Mouse (Mus musculus): ENCODE measurements at regions not wholly inside any gene's neighbourhood (a gene's known extent, or its start where the extent isn't known, plus 50 kb on each side); places are given as distances from the start of the nearest gene placed in this dataset.

DNA sequence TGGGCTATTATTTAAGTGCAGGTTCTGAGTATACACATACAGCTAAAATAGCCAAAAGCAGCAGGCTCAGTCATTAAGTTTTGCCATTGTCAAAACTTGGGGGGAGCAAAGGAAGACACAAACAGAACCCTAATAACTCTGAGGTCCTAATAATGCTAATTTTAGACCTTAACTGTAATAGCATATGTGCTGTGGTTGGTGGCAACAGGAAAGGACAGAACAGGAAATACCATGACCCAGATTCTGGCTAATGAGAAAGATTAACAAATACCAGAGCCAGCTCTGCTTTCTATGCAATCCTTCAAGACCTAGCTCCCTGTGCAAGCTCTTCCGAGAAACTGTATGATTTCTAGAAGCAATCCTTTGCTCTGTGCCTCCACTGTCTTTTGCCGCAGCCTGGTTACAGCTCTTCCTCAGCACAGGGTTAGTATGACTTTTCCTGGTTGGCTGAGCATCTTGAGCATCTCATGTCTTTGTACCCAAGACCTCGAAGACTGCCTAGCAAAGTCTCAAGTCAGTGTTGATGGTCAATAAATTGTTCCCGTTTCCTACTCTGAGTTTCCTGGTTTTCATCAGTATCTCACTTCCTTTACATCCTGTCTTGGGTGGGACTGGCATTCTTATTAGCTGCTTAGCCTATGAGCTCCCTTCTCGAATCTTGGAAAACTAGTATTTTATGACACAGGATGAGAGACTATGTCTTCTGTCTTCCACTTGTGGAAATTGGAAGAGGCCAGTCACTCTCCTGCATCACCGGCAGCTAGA lies 49.9 kb upstream of the Eed start:
- TF ChIP-seq GATA4 (IDR thresholded peaks at IDR 0.05; ENCODE audit: insufficient replicate concordance, low read length) = peak; percentile 68; the same call in 1 of the 2 replicates

DNA sequence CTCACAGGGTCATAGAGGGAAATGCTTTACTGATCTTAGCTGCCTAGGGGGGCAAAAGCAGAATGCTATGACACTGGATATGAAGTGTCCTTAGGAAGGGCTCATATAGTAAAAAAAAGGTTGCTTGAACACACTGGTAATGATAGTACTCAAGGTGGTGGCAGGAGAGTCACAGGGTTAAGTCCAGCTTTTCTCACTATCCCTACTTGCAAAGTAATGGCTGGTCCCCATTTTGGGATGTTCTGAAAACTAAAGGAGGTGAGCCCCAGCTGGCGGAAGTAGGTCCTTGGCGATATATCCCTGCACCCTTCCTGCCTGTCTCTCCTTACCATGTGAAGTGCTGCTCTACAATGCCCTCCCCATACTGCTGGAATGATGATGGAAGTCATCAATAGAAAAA lies 52.3 kb upstream of the Eed start:
- no peak for TF ChIP-seq GATA4 (IDR thresholded peaks at IDR 0.05; ENCODE audit: insufficient replicate concordance, low read length)

DNA sequence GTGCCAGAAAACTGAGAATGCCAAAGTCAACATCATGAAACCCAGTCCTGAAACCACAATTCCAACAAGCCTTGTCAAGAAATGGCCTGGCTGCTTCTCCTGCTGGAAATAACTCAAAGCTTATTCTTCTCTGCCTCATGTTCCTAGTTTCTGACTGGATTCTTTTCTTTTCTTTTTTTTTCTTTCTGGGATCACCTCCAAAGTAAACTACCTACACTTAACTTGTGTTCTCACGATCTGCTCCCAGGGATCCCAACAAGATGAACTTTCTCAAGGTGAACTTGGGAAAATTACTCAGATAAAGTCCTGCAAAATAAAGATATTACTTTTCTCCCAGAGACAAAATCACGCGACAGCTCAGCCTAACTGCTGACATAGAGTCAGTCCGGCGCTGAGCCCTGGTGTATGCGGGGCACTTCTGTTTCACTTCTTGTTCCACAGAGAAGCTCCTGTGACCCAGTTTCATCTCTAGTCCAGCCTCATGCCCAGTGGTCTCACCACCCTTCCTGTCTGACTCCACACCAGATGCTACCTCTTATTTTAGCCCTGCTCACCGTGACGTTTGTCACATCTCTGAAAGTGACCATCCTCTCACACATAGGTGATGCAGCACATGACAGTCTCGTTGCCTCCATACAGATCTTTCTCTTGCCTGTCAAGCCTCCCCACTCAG lies 53.0 kb upstream of the Eed start:
- TF ChIP-seq GATA4 (IDR thresholded peaks at IDR 0.05; ENCODE audit: insufficient replicate concordance, low read length) = no peak

DNA sequence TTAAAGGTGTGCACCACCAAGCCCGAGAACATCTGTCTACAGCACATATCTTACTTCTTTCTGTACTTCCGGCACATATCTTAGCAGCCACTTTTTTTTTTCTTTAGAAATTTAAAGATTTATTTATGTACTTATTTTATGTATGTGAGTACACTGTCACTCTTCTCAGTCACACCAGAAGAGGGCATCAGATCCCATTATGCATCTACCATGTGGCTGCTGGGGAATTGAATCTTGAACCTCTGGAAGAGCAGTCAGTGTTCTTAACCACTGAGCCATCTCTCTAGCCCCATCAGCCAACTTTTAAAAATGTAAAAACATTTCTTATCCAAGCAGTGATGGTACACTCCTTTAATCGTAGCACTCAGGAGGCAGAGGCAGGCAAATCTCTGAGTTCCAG lies 53.7 kb upstream of the Eed start:
- no peak for TF ChIP-seq GATA4 (IDR thresholded peaks at IDR 0.05; ENCODE audit: insufficient replicate concordance, low read length)

DNA sequence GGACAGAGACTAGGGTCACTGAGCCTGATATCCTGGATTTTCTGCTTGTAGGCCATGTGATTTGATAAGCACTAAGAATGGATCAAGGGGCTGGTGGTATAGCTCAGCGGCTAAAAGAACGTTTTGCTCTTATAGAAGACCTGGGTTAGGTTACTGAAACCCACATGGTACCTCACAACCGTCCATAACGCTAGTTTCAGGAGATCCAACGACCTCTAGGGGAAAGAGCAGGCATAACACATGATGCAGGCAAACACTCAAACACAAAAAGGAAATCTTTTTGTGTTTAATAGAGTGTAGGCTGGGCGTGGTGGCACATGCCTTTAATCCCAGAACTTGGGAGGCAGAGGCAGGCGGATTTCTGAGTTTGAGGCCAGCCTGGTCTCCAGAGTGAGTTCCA lies 54.6 kb upstream of the Eed start:
- no peak for TF ChIP-seq GATA4 (IDR thresholded peaks at IDR 0.05; ENCODE audit: insufficient replicate concordance, low read length)

DNA sequence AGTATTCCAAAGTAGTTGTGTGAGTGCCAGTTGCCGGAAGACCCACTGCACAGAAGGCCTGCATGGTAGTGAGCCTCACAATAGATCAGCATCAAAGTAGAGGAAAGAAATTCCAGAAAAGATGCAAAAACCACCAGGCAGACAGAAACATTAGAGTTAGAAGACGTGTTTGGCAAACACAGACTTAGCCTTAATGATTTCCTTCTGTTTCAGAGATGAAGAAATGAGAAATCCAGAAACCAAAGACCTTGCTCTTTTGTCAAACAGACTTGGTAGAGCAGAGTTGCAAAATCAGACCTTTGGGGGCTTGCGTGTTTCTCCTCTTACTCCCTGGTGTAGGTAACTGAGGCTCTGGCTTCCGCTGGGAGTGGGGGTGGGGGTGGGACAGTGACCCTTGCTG lies 57.0 kb upstream of the Eed start:
- no peak for TF ChIP-seq GATA4 (IDR thresholded peaks at IDR 0.05; ENCODE audit: insufficient replicate concordance, low read length)

DNA sequence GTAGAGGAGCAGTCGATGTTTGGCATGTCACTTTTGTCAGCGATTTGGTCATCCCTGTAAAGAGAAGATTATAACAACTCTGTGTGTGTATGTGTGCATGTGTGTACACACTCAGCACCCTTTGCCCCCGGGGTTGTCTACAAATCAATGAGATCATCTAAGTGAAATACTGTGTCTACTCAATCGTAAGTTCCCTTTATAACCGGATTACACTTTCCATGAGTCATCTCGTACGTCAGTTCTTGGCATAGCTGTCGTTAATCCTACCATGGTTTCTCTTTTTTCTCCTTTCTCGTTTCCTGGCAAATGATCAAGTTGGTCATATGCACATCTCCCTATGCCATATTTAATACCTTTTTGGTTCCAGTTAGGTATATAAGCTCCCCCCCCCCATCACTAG lies 58.7 kb upstream of the Eed start:
- 0 out of 2 replicates have a peak, but pooled peaks have one; percentile 13 for TF ChIP-seq GATA4 (IDR thresholded peaks at IDR 0.05; ENCODE audit: insufficient replicate concordance, low read length)

DNA sequence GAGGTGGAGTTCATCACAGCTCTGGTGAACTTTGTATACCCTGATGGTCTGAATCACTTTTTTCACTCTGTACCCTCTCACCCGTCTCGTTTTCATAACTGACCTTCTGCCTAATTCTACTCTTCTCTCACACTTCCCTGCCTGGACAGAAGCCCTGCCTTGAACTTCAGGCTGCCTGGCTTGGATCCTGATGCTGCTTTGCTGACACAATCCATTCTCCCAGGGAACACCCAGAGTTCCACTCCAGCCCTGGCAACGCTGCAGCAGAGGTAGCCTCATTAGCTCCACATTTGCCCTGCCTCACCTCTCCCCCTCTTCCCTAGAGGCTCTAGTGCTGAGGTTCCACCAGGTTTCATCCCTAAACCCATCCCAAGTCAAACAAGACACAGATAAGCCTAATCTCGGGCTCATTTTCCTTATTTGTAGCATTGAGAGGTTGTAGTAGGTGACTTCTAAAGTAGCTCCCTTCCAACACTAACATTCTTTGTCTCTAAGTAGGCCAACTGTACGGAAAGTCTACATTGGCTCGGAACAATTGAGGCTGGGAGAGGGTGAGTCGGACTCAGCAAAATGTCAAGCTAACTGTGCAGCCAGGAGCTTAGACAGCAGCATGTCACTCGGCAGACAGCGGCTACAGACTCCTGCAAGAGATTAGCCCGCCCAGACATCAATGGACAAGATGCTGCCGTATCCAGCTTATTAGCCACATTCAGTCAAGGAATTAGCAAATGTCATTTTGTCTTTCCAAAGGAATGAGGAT lies 60.0 kb upstream of the Eed start:
- TF ChIP-seq GATA4 (IDR thresholded peaks at IDR 0.05; ENCODE audit: insufficient replicate concordance, low read length) = no peak

DNA sequence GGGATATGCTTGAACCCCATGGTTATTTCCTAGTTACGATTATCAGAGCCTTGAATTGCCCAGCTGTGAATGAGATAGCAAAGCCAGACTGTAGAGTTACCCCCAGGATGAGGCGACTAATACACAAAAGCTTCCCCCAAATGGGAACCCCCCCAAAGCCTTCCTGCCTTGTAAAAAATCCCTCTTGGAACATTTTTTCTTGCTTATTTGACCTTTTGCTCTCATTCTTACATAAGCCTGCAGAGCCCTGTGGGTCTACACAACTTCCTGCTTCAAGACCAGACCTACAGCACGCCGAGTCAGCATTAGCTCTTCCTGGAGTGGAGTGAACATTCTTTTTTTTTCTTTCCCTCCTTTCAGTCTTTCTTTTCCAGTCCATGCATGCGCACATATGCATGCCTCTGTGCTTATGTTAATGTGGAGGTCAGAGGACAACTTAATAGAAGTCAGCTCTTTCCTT lies 60.8 kb upstream of the Eed start:
- TF ChIP-seq GATA4 (IDR thresholded peaks at IDR 0.05; ENCODE audit: insufficient replicate concordance, low read length) = no peak; the same call in 1 of the 2 replicates

DNA sequence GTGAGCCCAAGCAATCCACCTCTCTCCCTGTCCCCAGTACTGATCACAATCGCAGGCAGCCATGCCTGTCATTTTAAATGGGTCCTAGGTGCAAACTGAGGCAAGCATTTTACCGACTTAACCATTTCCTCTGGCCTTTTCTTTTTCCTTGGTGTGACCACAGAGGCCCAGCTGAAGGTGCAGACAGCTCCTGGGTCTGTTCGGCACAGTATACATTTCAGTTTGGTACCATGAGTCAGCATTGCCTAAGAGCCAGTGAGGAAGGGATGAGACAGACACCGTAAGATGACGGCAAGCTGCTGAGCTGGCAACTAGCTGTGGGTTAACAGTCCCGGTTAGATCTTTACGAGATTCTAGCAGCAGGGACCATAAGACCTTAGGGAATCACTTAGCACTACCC lies 61.6 kb upstream of the Eed start:
- no peak for TF ChIP-seq GATA4 (IDR thresholded peaks at IDR 0.05; ENCODE audit: insufficient replicate concordance, low read length)

DNA sequence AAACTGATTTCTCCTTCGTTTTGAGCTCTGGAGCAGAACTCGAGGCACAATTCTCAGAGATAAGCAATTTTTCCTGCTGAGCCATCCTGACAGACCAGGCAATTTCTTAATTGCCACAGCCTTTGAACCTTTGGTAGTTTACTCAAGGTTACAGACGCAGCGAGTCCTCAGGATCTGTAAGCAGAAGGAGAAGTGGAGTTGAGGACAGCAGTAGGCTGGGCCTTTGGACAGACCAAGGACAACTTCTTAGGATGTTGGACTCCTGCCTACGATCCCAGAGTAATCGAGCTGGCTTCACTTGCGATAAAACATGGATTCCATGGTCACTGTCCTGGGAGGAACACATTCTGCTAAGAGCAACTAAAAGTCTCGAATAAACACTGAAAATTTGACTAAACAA lies 62.7 kb upstream of the Eed start:
- no peak for TF ChIP-seq GATA4 (IDR thresholded peaks at IDR 0.05; ENCODE audit: insufficient replicate concordance, low read length)

DNA sequence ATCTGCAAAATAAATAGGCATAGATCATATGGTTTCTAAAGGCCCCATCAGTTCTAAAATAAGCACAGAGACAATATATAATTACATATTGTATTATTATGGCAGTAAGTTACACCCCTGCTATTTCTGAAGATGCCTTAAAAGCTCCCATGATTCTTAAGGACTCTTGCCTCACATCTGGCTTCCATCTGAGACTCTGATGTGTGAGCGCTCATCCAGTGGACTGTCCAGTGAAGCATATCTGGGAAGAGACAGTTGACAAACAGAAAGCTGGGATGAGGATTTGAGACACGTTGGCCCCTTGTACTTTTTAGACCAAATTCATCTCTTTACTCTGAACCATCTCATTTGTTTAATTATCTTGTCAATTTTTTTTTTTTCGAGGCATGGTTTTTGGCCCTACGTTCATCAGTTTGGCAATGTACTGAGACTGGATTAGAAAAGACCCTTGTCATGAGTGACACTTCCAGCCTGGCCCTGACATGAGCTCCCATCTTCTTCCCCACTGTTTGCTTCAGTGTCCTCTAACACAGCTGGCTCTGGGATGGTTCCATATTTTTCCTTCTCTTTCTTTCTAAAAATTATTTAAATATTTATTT lies 63.4 kb upstream of the Eed start:
- TF ChIP-seq GATA4 (IDR thresholded peaks at IDR 0.05; ENCODE audit: insufficient replicate concordance, low read length) = no peak

DNA sequence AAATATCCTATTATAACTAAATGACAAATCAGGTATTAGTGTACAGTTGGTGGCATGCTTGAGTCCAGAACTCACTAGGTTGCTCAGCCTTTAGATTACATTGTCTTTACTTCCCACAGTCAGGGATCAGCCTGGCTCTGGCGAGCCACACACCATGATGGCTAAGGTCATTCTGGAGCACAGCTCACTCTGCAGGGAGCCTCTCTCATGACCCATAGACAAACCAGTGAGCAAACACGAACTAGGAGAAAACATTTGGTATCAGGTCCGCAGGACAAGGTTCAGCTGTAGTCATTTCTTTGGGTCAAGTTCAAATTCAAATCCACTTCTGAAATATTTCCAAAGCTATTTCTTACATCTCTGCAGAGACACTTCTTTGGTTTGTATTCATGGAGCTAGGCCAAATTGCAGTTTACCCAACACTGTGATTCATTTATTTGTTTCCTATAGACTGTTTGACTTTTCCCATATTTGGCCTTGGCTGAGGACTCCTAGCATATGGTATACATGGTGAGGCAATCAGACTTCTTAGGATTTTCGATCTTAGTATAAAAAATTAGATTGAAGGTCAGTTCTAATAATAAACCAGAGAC lies 64.5 kb upstream of the Eed start:
- TF ChIP-seq GATA4 (IDR thresholded peaks at IDR 0.05; ENCODE audit: insufficient replicate concordance, low read length) = no peak

DNA sequence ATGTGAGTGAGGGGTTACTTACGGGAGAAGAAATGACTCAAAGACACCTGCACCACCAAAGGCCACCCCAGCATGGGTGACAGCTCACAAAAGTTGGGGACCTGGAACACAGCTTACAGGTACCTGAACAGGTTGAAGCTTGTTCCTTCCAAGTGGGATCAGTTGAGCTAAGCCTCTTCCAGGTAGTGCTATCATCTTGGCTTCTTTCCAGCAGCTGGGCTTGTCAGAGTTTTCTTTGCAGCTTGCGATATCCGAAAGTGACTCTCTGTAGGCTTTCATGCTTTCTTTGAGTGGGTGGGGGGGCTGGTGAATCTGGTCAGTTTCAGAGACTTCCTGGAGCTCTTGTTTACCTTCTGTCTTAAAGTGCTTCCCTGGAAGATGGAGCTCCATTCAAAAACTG lies 65.4 kb upstream of the Eed start:
- TF ChIP-seq GATA4 (IDR thresholded peaks at IDR 0.05; ENCODE audit: insufficient replicate concordance, low read length) = no peak

DNA sequence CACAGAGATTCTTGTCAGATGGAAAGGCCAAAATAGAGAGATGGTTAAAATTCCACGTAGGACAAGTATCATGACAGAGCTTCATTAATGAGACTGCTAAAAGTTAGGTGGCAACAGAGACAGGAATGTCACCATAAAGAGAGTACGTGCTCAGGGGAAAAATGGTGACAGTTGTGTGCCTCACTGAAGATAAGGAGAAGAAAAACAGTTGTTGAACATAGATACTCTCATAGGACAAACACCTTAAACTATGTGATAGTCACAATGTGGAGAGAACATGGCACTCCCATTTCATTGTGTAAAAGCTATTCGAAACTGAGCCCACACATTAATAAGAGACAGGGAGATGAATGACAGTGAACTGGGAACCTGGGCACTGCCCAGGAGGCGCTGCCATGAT lies 66.1 kb upstream of the Eed start:
- no peak for TF ChIP-seq GATA4 (IDR thresholded peaks at IDR 0.05; ENCODE audit: insufficient replicate concordance, low read length)
